Mouse (Mus musculus): ENCODE measurements at regions not wholly inside any gene's neighbourhood (a gene's known extent, or its start where the extent isn't known, plus 50 kb on each side); places are given as distances from the start of the nearest gene placed in this dataset.

DNA sequence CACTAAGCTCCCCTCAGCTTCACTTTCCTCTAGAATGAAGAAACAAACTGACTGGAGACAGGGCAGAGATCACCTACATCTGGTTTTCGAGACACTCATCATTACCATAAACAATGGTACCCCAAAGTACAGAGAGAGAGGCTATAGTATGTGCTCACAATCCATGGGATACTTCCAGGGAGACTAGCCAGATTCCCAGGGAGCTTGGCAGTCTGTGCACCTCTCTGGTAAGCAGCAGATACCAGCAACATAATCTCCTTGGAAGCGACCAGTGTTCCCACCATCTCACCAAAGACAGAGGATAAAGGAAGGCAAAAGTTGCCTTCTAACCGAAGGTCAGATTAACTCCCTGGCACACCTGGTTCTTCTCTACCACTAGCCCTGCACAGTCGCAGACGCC, 256.4 kb downstream of the Prdm2 start:
- no peak for ATAC-seq (ENCODE audit: insufficient number of reproducible peaks, low FRiP score, low TSS enrichment, low read depth)
- H3K4me2 ChIP-seq: no peak overlapping the region
- no peak overlapping the region for H3K4me3 ChIP-seq
- no peak overlapping the region for H3K27ac ChIP-seq
- H3K27me3 ChIP-seq: no peaks in the 10 kb centered on the region
- WGBS: 88% methylated on average over 5 of the region's 5 CpGs
- H3K9ac ChIP-seq: no peak overlapping the region
- H3K36me3 ChIP-seq: no peaks in the 10 kb centered on the region
- H3K4me1 ChIP-seq: no peaks in the 10 kb centered on the region
- no peaks in the 10 kb centered on the region for H3K9me3 ChIP-seq

DNA sequence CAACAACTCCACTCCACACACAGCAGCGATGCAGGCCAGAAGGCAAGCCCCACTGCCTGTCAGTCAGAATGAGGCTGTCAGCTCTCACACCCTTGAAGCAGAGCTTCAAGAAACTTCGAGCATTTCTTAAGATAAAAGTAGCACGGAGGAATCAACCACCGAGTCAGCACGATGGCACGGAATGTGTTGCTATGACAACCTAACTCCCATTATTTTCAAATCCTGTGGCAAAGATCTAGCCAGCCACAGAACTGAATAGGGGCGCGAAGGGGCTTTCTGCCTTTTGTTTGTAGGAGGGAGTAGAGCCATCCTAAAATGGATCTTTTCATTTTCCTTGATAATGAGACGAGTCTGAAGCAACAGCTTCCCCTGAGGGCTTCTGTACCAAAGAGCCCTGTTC, 259.1 kb downstream of the Prdm2 start:
- no peak for ATAC-seq (ENCODE audit: insufficient number of reproducible peaks, low FRiP score, low TSS enrichment, low read depth)
- H3K36me3 ChIP-seq: no peaks in the 10 kb centered on the region

GRCm38 (mm10) chr4:142952879-142953278, 259.9 kb downstream of the Prdm2 start:
- no peak overlapping the region for H3K9ac ChIP-seq
- H3K4me1 ChIP-seq: no peaks in the 10 kb centered on the region
- H3K27ac ChIP-seq: no peak overlapping the region
- H3K9me3 ChIP-seq: no peaks in the 10 kb centered on the region
- no peaks in the 10 kb centered on the region for H3K36me3 ChIP-seq
- ATAC-seq (ENCODE audit: insufficient number of reproducible peaks, low FRiP score, low TSS enrichment, low read depth): no peak
- 53% methylated on average over 1 of the region's 1 CpGs for WGBS
- no peak overlapping the region for H3K4me2 ChIP-seq
- H3K27me3 ChIP-seq: no peaks in the 10 kb centered on the region
- no peak overlapping the region for H3K4me3 ChIP-seq

More for the DNA sequence above, 259.1 kb downstream of the Prdm2 start:
- Histone ChIP-seq H3K27ac (no peak overlapping the region), H3K4me1 (no peaks in the 10 kb centered on the region), H3K4me2 (no peak overlapping the region), H3K27me3 (no peaks in the 10 kb centered on the region), H3K4me3 (no peak overlapping the region), H3K9me3 (no peaks in the 10 kb centered on the region), H3K9ac (no peak overlapping the region)
- WGBS: 72% methylated on average over 9 of the region's 9 CpGs

DNA sequence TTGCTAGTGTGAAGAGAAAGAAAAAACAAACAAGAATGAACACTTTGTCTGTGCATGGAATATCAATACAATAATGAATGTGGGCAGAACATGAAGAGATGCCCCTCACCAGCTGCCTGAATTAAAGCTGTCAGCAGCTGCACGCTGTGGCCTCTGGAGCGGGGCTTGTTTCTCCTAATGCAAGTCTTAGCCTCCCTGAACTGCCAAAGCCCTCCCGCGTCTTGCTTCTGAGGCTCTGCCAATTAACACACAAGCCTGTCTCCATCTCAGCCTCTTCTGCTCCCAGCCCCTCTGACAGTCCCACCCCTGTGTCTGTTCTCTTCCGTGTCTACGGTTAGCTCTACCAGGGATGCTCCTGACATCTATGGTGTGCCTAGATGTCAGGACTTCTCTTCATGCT, 265.1 kb downstream of the Prdm2 start:
- H3K27ac ChIP-seq: no peak overlapping the region
- H3K4me1 ChIP-seq: no peaks in the 10 kb centered on the region
- no peak for ATAC-seq (ENCODE audit: insufficient number of reproducible peaks, low FRiP score, low TSS enrichment, low read depth)
- WGBS: 73% methylated on average over 6 of the region's 6 CpGs
- no peaks in the 10 kb centered on the region for H3K9me3 ChIP-seq
- no peaks in the 10 kb centered on the region for H3K27me3 ChIP-seq
- no peaks in the 10 kb centered on the region for H3K36me3 ChIP-seq
- H3K4me3 ChIP-seq: no peak overlapping the region
- no peak overlapping the region for H3K9ac ChIP-seq
- no peak overlapping the region for H3K4me2 ChIP-seq

DNA sequence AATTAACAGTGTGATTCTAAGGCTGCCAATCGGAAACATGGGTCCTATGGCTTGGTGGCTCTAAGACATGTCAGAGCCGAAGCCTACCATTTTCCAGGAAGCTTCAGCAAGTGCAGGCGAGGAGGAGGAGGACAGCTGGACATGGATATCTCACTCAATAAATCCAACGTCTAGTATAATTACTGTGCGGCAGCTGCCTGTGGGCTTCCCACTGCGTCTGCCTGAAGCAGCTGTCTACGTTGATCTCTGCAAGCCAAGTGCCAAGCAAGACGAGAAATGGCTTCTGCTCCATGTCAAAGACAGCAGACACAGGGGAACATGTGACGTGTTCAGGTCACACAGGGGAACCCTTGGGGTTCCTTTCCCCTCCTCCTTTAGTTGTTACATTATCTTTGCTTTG, 279.2 kb downstream of the Prdm2 start:
- Histone ChIP-seq H3K27me3 (no peaks in the 10 kb centered on the region), H3K36me3 (no peaks in the 10 kb centered on the region), H3K4me2 (no peak overlapping the region), H3K9me3 (no peaks in the 10 kb centered on the region), H3K4me1 (no peaks in the 10 kb centered on the region), H3K27ac (no peak overlapping the region), H3K4me3 (no peak overlapping the region), H3K9ac (no peak overlapping the region)
- no peak for ATAC-seq (ENCODE audit: insufficient number of reproducible peaks, low FRiP score, low TSS enrichment, low read depth)
- 52% methylated on average over 9 of the region's 9 CpGs for WGBS

- no peak for ATAC-seq (ENCODE audit: insufficient number of reproducible peaks, low FRiP score, low TSS enrichment, low read depth)
- H3K27me3 ChIP-seq: no peaks in the 10 kb centered on the region
- H3K36me3 ChIP-seq: no peaks in the 10 kb centered on the region
- H3K4me2 ChIP-seq: no peak overlapping the region
- no peak overlapping the region for H3K9ac ChIP-seq
- H3K4me3 ChIP-seq: no peak overlapping the region
- H3K9me3 ChIP-seq: no peaks in the 10 kb centered on the region
- 83% methylated on average over 4 of the region's 4 CpGs for WGBS
- no peaks in the 10 kb centered on the region for H3K4me1 ChIP-seq
- H3K27ac ChIP-seq: no peak overlapping the region
Measured at GRCm38 (mm10) chr4:142929245-142929644, 283.6 kb downstream of the Prdm2 start.

DNA sequence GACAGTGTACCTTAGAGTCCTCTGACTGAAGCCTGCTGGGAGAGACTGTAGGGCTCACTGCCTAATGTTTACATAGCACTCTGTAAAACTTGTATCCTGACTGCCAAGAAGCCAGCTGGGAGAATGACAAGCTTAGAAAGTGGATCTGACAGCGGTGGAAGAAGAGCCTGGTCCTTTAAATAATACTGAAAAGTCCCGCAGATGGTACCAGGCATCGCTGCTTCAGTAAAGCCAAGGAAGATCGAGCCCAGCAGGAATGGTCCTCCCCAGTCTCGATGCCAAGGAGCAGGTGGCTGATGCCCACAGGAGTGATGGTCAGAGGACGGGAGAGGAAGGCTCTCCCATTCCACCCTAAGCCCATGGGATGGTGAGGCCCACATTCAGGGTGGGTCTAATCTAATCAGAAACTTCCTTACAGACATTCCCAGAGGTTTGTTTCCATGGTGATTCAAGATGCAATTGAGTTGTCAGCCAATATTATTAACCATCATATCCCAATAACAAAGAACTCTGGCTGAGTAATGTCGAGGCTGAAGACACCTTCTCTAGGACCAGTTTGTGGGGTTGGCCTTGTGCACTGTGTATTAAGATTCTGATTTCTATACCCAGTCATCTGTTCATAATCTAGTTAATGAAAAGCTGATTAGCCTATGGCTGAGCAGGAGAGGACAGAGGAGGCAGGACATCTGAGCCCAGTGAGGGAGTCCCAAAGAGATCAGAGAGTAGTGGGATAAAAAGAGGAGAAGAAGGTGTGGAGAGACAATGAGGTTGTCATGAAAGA, 285.3 kb downstream of the Prdm2 start:
- ATAC-seq (ENCODE audit: insufficient number of reproducible peaks, low FRiP score, low TSS enrichment, low read depth): no peak
- H3K9ac ChIP-seq: no peak overlapping the region
- WGBS: 88% methylated on average over 7 of the region's 7 CpGs

GRCm38 (mm10) chr4:142925111-142925510, 287.7 kb downstream of the Prdm2 start:
- no peak overlapping the region for H3K4me3 ChIP-seq
- H3K4me2 ChIP-seq: no peak overlapping the region
- 84% methylated on average over 8 of the region's 8 CpGs for WGBS
- no peak for ATAC-seq (ENCODE audit: insufficient number of reproducible peaks, low FRiP score, low TSS enrichment, low read depth)
- no peaks in the 10 kb centered on the region for H3K27me3 ChIP-seq
- no peak overlapping the region for H3K27ac ChIP-seq
- H3K9ac ChIP-seq: no peak overlapping the region
- no peaks in the 10 kb centered on the region for H3K36me3 ChIP-seq
- no peaks in the 10 kb centered on the region for H3K9me3 ChIP-seq
- no peaks in the 10 kb centered on the region for H3K4me1 ChIP-seq

More for the DNA sequence above, 285.3 kb downstream of the Prdm2 start:
- H3K27me3 ChIP-seq: no peaks in the 10 kb centered on the region
- H3K4me2 ChIP-seq: no peak overlapping the region
- no peaks in the 10 kb centered on the region for H3K4me1 ChIP-seq
- no peak overlapping the region for H3K4me3 ChIP-seq
- H3K27ac ChIP-seq: no peak overlapping the region
- no peaks in the 10 kb centered on the region for H3K9me3 ChIP-seq
- H3K36me3 ChIP-seq: no peaks in the 10 kb centered on the region

DNA sequence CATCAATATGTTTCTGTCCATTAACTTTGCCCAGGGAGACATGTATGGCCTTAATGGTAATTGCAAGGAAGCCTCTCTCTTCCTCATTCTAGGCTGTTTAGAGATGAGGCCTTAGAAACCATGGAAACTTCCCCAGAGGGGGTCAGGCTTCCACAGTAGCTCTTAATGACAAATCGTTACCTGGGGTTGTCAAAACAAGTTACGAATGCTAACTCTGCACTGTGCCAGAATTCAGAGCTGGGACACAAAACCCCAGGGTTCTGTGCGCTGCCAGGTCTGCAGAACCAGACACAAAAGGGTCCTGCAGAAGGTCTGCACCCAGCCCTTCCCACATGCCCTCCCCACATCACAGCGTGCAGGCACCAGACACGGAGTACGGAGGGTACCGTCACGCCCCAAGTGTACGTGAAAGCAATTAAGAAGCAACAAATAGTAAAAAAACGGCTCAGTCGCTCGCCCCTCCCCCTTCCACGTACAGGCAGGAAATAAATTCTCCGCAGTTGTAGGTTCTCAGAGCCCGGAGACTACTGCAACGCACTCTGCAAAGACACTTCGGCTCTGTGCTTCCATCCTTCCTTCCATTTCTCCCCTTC, 303.3 kb downstream of the Prdm2 start:
- H3K9me3 ChIP-seq: no peaks in the 10 kb centered on the region
- no peaks in the 10 kb centered on the region for H3K27me3 ChIP-seq
- 0 out of 2 replicates have a peak overlapping the region, but pooled peaks have one; percentile 0 for H3K9ac ChIP-seq
- H3K4me3 ChIP-seq: peak overlapping the region; percentile 28
- 6% methylated on average over 17 of the region's 17 CpGs for WGBS
- no peaks in the 10 kb centered on the region for H3K36me3 ChIP-seq
- ATAC-seq (ENCODE audit: insufficient number of reproducible peaks, low FRiP score, low TSS enrichment, low read depth): 0 out of 2 replicates have a peak, but pooled peaks have one; percentile 61
- H3K27ac ChIP-seq: peak overlapping the region; percentile 19; the same call in 1 of the 2 replicates
- peak overlapping the region; percentile 54 for H3K4me2 ChIP-seq
- peaks cover 8% of the 10 kb centered on the region for H3K4me1 ChIP-seq

GRCm38 (mm10) chr4:142908782-142909181, 304.0 kb downstream of the Prdm2 start:
- H3K9me3 ChIP-seq: no peaks in the 10 kb centered on the region
- peaks cover 8% of the 10 kb centered on the region for H3K4me1 ChIP-seq
- H3K9ac ChIP-seq: no peak overlapping the region
- no peak overlapping the region for H3K4me3 ChIP-seq
- no peak overlapping the region for H3K4me2 ChIP-seq
- H3K27me3 ChIP-seq: no peaks in the 10 kb centered on the region
- ATAC-seq (ENCODE audit: insufficient number of reproducible peaks, low FRiP score, low TSS enrichment, low read depth): no peak
- H3K36me3 ChIP-seq: no peaks in the 10 kb centered on the region
- no peak overlapping the region for H3K27ac ChIP-seq
- 66% methylated on average over 6 of the region's 6 CpGs for WGBS

- Histone ChIP-seq H3K9ac (no peak overlapping the region), H3K4me1 (no peaks in the 10 kb centered on the region), H3K27me3 (no peaks in the 10 kb centered on the region), H3K27ac (no peak overlapping the region), H3K36me3 (no peaks in the 10 kb centered on the region), H3K4me3 (no peak overlapping the region), H3K4me2 (no peak overlapping the region), H3K9me3 (no peaks in the 10 kb centered on the region)
- WGBS: 72% methylated on average over 9 of the region's 9 CpGs
- ATAC-seq (ENCODE audit: insufficient number of reproducible peaks, low FRiP score, low TSS enrichment, low read depth): no peak
Measured at GRCm38 (mm10) chr4:142903356-142904032, 309.3 kb downstream of the Prdm2 start.

DNA sequence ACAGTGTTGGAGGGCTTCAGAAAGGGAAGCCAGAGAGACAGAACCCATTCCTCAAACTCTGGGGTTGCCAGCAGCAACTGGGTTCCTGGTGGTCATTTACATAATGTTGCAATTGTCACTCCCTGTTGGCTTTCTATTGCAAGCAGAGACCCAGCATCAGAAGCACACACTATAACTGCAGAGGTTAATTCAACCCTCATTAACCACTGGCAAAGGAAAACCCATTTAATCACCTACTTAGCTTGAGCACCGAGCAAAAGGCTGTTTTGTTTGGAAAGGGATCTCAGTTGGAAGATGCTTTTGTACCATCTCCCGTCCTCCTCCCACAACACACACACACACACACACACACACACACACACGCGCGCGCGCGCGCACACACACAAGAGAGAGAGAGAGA, 312.0 kb downstream of the Prdm2 start:
- no peak overlapping the region for H3K27ac ChIP-seq
- no peak overlapping the region for H3K9ac ChIP-seq
- no peaks in the 10 kb centered on the region for H3K27me3 ChIP-seq
- WGBS: 86% methylated on average over 9 of the region's 9 CpGs
- no peaks in the 10 kb centered on the region for H3K9me3 ChIP-seq
- H3K4me1 ChIP-seq: no peaks in the 10 kb centered on the region
- ATAC-seq (ENCODE audit: insufficient number of reproducible peaks, low FRiP score, low TSS enrichment, low read depth): no peak
- no peaks in the 10 kb centered on the region for H3K36me3 ChIP-seq
- H3K4me3 ChIP-seq: no peak overlapping the region
- H3K4me2 ChIP-seq: no peak overlapping the region

Measured in limb, embryonic 15.5 days (tissue).